Mouse (Mus musculus) stomach, embryonic 14.5 days (tissue): Measurements from ENCODE around the gene Tmem95. TPM values are rescaled to one million over a fixed set of nuclear protein-coding genes. Genes with fewer than 3 reads are reported as not detected.
A peak's percentile ranks its signal among the peaks of the same experiment; 100 is the strongest.
"Not testable (repeated sequence)": the region's sequence is repeated elsewhere in the genome, so short reads cannot be mapped to it uniquely, and the experiment has no call there.

Source experiments
- ATAC-seq: fragments of 200-750 bp; cut with Nextera tagmentation; 2 replicates; pipeline ENCODE4 v1.8.0; 2017; ENCODE audit warnings: low read depth, moderate TSS enrichment; ENCODE audit not compliant: insufficient number of reproducible peaks, insufficient read depth, low FRiP score
- H3K27ac ChIP-seq: fragments of 300-500 bp; sonication (generic); 2 replicates; pipeline ENCODE4 v1.5.1; 2014; ENCODE audit warnings: mild to moderate bottlenecking, low read length, moderate library complexity, mixed read lengths
- H3K27me3 ChIP-seq: fragments of 300-500 bp; sonication (generic); 2 replicates; pipeline ENCODE4 v1.6.1; 2014; ENCODE audit warnings: low read length, control low read depth, mixed read lengths; ENCODE audit not compliant: control insufficient read depth, insufficient read depth
- H3K36me3 ChIP-seq: fragments of 300-500 bp; sonication (generic); 2 replicates; pipeline ENCODE4 v1.6.1; 2014; ENCODE audit warnings: mild to moderate bottlenecking, control low read depth, low read length, moderate library complexity, mixed read lengths; ENCODE audit not compliant: control insufficient read depth, insufficient read depth
- H3K4me1 ChIP-seq: fragments of 300-500 bp; sonication (generic); 2 replicates; pipeline ENCODE4 v1.6.1; 2014; ENCODE audit warnings: low read length, control low read depth, mixed read lengths; ENCODE audit not compliant: control insufficient read depth, insufficient read depth
- H3K4me2 ChIP-seq: fragments of 300-500 bp; sonication (generic); replicated peaks from 2 replicates; pipeline ENCODE4 v1.6.1; 2014; ENCODE audit warnings: low read depth, low read length, control low read depth
- H3K4me3 ChIP-seq: fragments of 300-500 bp; sonication (generic); 2 replicates; pipeline ENCODE4 v1.5.1; 2014; ENCODE audit warnings: low read depth, low read length, control low read depth
- H3K9ac ChIP-seq: fragments of 300-500 bp; sonication (generic); replicated peaks from 2 replicates; pipeline ENCODE4 v1.6.1; 2014; ENCODE audit warnings: low read depth, mild to moderate bottlenecking, control low read depth, low read length, moderate library complexity, mixed read lengths
- H3K9me3 ChIP-seq: fragments of 300-500 bp; sonication (generic); 2 replicates; pipeline ENCODE4 v1.6.1; 2016; ENCODE audit warnings: low read depth, low read length, control low read depth; ENCODE audit not compliant: control insufficient read depth
- WGBS: fragments of 180-500 bp; shearing (Covaris S2); extraction: QIAGEN DNeasy Blood & Tissue Kit; methylation state at CpG from one replicate; pipeline ENCODE4 v1.1.7; 2014; 5-methylcytosine and 5-hydroxymethylcytosine counted together
- polyA plus RNA-seq: library from polyadenylated mRNA; unstranded; fragments of >200 nt; fragmentation: Nextera tagmentation; extraction: Ambion mirVana; gene quantifications from 2 replicates; pipeline ENCODE4 v1.2.1, GENCODE M21; 2014

Tmem95 gene
- polyA plus RNA-seq, 1 experiment from 2014 or later: not detected

DNA sequence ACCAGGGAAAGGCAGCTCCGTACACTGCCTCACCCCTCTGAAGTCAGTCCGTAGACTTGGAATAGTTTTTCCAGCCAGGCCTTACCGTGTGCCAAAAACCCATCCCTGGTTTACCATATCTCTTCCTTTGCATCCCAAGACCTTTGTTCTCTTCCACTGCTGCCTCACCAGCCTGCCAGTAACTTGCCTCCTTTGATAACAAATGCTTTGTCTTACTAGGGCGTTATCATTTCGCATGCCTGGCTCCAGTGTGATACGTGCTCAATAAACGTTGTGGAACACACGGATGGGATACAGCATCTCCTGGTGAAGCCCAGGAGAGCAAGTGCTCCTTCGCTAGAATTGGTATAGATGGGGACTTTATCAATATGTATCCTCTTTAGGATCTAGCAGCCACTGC is 10.5 kb downstream of the Tmem95 start:
- Histone ChIP-seq H3K9ac (no peak overlapping the region), H3K4me2 (no peak overlapping the region), H3K36me3 (no peaks in the 10 kb centered on the region), H3K4me1 (no peaks in the 10 kb centered on the region), H3K27me3 (no peaks in the 10 kb centered on the region), H3K9me3 (no peaks in the 10 kb centered on the region), H3K27ac (no peak overlapping the region), H3K4me3 (no peak overlapping the region)
- WGBS: 63% methylated on average over 9 of the region's 9 CpGs
- no peak for ATAC-seq

DNA sequence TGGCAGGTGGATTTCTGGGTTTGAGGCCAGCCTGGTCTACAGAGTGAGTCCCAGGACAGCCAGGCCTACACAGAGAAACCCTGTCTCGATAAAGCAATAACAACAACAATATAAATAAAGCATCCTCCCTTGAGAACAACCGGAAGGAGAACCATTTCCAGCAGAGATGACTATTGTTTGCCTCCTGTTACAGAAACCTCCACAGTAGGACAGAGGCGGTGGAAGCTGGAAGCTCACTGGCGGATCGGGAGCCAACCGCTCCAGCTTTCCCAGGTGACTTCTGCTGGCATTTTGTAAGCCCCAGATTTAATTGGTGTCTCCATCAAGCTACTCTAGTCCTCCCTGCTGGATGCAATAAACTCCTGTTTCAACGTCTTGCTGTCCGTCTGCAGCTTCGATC is 12.3 kb downstream of the Tmem95 start:
- H3K36me3 ChIP-seq: no peaks in the 10 kb centered on the region
- ATAC-seq: no peak
- no peak overlapping the region for H3K9ac ChIP-seq
- no peak overlapping the region for H3K4me2 ChIP-seq
- H3K9me3 ChIP-seq: no peaks in the 10 kb centered on the region
- no peak overlapping the region for H3K27ac ChIP-seq
- no peaks in the 10 kb centered on the region for H3K27me3 ChIP-seq
- WGBS: 84% methylated on average over 9 of the region's 9 CpGs
- no peaks in the 10 kb centered on the region for H3K4me1 ChIP-seq
- no peak overlapping the region for H3K4me3 ChIP-seq

DNA sequence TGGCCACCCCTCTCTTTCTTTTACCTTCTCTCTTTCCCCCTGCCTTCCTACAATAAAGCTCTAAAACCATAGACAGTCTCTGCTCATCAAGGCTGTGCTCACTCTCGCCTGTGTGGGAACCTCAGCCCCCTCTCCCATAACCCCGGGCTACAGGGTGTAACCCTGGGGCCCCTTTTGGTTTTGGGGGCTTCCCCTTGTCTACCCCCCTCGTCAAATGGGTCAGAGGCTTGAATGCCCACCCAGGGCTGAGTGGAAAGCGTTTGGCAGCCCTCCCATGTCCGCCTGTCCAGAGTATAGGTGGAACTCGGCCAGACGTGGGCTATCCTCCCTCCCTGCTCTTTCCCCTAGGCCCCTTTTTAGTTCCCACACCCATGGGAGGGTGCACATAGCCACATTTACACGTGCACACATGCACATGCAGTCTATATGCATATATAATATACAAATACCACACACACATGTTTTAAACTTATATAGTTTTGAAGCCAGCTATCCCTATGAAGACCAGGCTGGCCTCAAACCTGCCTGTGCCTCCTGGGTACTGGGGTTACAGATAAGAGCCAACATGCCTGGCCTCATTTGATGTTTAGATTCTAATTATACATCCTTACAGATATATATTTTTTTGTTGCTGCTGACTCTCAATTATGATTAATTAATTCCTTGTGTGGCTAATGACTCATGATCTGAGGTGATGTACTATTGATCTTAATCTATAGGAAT is 13.5 kb downstream of the Tmem95 start:
- no peaks in the 10 kb centered on the region for H3K27me3 ChIP-seq
- no peak overlapping the region for H3K4me3 ChIP-seq
- 52% methylated on average over 8 of the region's 8 CpGs for WGBS
- ATAC-seq: no peak
- no peaks in the 10 kb centered on the region for H3K4me1 ChIP-seq
- H3K27ac ChIP-seq: no peak overlapping the region
- H3K9me3 ChIP-seq: no peaks in the 10 kb centered on the region
- H3K9ac ChIP-seq: no peak overlapping the region
- no peaks in the 10 kb centered on the region for H3K36me3 ChIP-seq
- no peak overlapping the region for H3K4me2 ChIP-seq

DNA sequence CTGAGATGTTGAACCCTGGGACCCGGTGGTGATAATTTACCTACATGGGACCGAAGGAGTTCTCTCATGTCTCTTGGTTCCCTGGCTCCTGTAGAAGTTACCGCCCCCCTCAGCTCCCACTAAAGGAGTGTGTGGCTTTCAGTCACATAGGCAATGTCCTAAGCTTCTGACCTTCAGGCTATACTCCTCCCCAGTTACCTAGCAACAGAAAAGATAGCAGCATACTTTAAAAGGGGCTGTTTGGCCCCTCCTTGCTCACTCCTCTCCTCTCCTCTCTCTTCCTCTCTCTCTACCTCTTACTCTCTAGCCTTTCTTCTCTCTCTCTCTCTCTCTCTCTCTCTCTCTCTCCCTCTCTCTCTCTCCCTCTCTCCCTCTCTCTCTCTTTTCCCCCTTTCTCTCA is 14.1 kb downstream of the Tmem95 start:
- WGBS: 66% methylated on average over 3 of the region's 3 CpGs

DNA sequence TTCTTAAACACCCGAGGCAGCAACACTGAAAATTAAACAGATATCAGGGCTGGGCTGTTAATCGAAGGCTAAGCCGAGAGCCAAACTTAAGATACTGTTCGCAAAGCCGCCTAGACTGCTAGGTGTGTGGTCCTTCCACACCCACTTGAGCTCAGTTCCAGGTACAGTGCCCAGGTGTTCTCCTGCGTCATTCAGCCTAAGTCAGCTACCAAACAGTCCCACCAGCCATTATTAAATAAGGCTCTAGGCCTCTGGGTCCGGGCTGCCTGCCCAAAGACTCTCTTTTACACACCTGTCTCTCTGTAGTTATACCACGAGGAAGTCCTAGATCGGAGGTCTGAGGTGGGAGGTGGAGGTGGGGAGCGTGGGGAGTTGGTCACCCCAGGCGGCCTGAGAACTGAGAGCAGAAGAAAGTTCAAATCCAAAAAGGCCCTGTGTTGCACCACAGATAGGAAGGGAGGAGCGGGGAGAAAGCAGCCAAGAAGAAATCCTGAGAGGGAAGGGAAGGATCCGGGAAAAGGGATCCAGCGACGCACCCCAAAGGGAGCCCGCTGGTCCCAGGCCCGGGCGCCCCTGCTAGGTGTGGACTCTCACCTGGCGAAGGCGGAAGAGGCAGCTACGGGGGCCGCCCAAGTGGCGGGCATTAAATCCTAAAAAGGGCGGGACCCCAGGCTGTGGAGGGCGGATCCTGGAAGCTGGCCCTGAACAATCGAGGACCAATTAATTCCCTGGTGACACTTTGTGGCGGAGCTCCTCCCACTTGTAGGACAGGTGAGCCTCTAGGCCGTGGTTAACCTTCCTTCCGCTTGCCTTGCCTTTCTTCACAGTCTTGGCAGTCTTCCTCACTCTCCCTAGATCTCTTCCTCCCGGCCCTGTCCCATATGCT is 19.5 kb downstream of the Tmem95 start, which contains the start of gene Tnk1:
Gene Tnk1 (minus strand): TSS at position 618 of the 886 bp plus-strand sequence.
- ATAC-seq: peak; percentile 83
- WGBS: 16% methylated on average over 30 of the region's 30 CpGs
- Histone ChIP-seq H3K4me3 (peak within 1 kb of the TSS; percentile 27), H3K27me3 (0 out of 2 replicates have a peak, but pooled peaks cover 4% of the 10 kb centered on the region), H3K36me3 (no peaks in the 10 kb centered on the region), H3K9ac (peak within 1 kb of the TSS; percentile 28; the same call in 1 of the 2 replicates), H3K4me1 (no peaks in the 10 kb centered on the region), H3K9me3 (no peaks in the 10 kb centered on the region), H3K27ac (peak within 1 kb of the TSS; percentile 63; the same call in 1 of the 2 replicates), H3K4me2 (peak within 1 kb of the TSS; percentile 35)

More for the DNA sequence above, 14.1 kb downstream of the Tmem95 start:
- not testable (repeated sequence) for H3K9ac ChIP-seq, ATAC-seq, H3K36me3 ChIP-seq, H3K4me2 ChIP-seq, H3K27ac ChIP-seq, H3K4me3 ChIP-seq, H3K9me3 ChIP-seq, H3K27me3 ChIP-seq, H3K4me1 ChIP-seq

DNA sequence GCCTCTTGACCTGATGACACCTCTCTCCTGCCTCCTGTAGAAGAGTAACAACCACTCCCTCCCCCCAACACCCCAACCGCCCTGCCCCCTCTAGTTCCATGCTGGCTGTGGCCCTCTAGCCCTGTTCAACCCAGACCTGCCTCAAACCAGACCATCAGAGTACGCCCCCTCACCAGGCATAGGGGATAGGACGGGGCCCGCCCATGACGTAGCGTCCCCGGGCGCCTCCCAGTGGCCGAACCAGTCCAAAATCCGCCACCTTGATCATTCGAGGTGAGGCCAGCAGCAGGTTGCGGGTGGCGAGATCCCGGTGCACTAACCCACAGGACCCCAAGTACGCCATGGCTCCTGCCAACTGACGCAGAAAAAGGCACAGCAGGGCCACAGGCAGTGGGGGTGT is 22.5 kb downstream of the Tmem95 start:
- Histone ChIP-seq H3K36me3 (peaks cover 15% of the 10 kb centered on the region; the same call in 1 of the 2 replicates), H3K4me2 (no peak overlapping the region), H3K27ac (no peak overlapping the region), H3K9me3 (no peaks in the 10 kb centered on the region), H3K9ac (no peak overlapping the region), H3K27me3 (0 out of 2 replicates have a peak, but pooled peaks cover 4% of the 10 kb centered on the region), H3K4me3 (no peak overlapping the region), H3K4me1 (no peaks in the 10 kb centered on the region)
- ATAC-seq: no peak
- WGBS: 35% methylated on average over 16 of the region's 16 CpGs

DNA sequence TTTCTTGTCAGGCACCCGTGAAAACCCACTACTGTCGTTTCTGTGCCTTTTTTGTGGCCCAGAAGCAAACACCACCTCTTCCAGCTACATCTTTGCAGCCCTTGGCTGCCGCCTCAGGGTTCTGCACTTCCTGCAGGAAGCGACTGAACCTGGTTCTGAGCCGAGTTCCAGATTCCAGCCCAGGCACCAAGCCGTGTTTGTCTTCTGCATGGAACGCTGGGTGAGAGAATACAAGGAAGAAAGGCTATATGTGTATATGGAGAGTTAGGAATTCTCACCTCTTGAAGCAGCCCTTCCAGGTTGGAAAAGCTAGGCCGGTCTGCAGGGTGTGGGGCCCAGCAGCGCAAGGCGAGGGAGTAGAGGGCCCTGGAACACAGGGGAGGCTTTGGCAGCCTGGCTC is 23.1 kb downstream of the Tmem95 start:
- no peaks in the 10 kb centered on the region for H3K4me1 ChIP-seq
- H3K27ac ChIP-seq: no peak overlapping the region
- no peak for ATAC-seq
- H3K27me3 ChIP-seq: 0 out of 2 replicates have a peak, but pooled peaks cover 4% of the 10 kb centered on the region
- H3K9me3 ChIP-seq: no peaks in the 10 kb centered on the region
- no peak overlapping the region for H3K4me3 ChIP-seq
- H3K36me3 ChIP-seq: peaks cover 22% of the 10 kb centered on the region; the same call in 1 of the 2 replicates
- no peak overlapping the region for H3K9ac ChIP-seq
- WGBS: 78% methylated on average over 10 of the region's 10 CpGs
- no peak overlapping the region for H3K4me2 ChIP-seq

DNA sequence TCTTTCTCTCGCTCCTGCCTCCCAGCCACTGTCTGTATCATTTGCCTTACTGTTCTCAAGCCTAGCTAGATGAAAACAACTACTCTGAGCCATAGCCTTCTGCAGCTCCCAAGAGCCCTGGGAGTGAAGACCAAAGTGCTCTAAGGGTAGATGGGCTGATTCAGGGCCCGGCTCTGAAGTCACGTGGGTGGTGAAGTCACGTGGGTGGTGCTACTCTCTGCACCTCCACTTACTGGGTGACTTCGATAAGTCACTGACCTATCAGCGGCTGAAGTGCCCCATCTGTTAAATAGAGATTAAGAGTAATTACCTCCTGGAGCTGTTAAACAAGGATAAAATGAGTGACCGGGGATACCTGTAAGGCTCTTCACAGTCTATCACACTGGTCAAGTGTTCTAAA is 23.8 kb downstream of the Tmem95 start:
- H3K36me3 ChIP-seq: peaks cover 28% of the 10 kb centered on the region; the same call in 1 of the 2 replicates
- H3K27ac ChIP-seq: no peak overlapping the region

More for the DNA sequence above, 23.8 kb downstream of the Tmem95 start:
- H3K4me2 ChIP-seq: no peak overlapping the region
- no peak overlapping the region for H3K9ac ChIP-seq
- H3K4me3 ChIP-seq: no peak overlapping the region
- 0 out of 2 replicates have a peak, but pooled peaks cover 4% of the 10 kb centered on the region for H3K27me3 ChIP-seq
- 60% methylated on average over 7 of the region's 7 CpGs for WGBS
- peak; percentile 65; the same call in 1 of the 2 replicates for ATAC-seq
- no peaks in the 10 kb centered on the region for H3K4me1 ChIP-seq
- no peaks in the 10 kb centered on the region for H3K9me3 ChIP-seq
